Mouse (Mus musculus) stomach, postnatal 0 days (tissue): ENCODE measurements around the gene Ifna9.

Source experiments
- CTCF ChIP-seq: IDR thresholded peaks from 2 replicates; pipeline ENCODE4 v1.5.1; 2016; ENCODE audit warnings: antibody characterized with exemption, low read depth, mild to moderate bottlenecking, moderate library complexity
- EP300 ChIP-seq: optimal IDR thresholded peaks from 2 replicates; pipeline ENCODE3; 2016; ENCODE audit warnings: antibody characterized with exemption

GRCm38 (mm10) chr4:88571698-88572097 is 20.5 kb downstream of the Ifna9 start, which contains the start of gene Ifna14:
- TF ChIP-seq CTCF, result no peak
- TF ChIP-seq EP300, result no peak
